Mouse (Mus musculus) telencephalon, adult 2 months (tissue): Measurements from ENCODE around the gene Syt5.
"Not testable (repeated sequence)": the region's sequence is repeated elsewhere in the genome, so short reads cannot be mapped to it uniquely, and the experiment has no call there.

Experiments
- DNase-seq: peaks from one replicate; pipeline ENCODE4 v3.0.0-alpha.2; 2011; ENCODE audit warnings: low read depth, low spot score

The Syt5 gene

DNA sequence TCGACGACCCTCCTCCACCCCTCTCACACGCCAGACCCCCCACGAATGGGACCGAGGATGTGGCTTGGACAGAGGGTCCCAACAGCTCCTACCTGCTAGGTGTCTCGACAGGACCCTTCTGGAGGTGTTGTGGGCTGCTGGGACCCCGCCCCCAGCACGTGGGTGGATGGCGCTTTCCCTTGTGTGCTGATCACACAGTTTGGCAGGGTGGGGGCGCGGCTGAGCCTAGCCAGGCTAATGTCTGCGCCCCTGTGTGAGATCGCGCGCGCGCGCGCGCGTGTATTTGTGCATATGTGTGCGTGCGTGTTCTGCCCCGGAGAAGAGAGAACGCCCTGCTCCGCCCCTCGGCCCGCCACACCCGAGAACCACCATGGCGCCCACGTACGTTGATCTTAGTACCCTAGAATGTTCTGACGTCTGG, at the start of gene Syt5:
TSS of gene Syt5 (minus strand) at position 321 of the 421 bp plus-strand sequence.
- peak; percentile 66 for DNase-seq

DNA sequence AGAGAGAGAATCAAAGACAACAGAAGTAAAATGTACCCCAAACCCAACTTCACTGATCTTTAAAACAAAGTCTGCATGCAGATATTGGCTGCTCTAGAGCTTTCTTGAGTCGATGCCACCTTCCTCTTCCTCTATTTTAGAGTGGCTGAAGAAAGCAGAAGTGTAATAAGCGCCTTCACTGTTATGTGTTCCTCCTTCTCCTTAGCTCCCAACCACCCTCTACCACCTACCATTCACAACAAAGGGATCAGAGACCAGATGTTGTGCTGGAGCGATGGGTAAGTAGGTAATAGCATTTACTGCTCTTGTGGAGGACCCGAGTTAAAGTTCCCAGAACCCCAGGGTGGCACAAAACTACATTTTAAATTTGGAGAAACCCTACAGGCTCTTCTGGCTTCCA, 49.7 kb upstream of the Syt5 start:
- DNase-seq: not testable (repeated sequence)

DNA sequence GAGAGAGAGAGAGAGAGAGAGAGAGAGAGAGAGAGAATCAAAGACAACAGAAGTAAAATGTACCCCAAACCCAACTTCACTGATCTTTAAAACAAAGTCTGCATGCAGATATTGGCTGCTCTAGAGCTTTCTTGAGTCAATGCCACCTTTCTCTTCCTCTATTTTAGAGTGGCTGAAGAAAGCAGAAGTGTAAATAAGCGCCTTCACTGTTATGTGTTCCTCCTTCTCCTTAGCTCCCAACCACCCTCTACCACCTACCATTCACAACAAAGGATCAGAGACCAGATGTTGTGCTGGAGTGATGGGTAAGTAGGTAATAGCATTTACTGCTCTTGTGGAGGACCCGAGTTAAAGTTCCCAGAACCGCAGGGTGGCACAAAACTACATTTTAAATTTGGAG, 34.1 kb upstream of the Syt5 start:
- DNase-seq: not testable (repeated sequence)

DNA sequence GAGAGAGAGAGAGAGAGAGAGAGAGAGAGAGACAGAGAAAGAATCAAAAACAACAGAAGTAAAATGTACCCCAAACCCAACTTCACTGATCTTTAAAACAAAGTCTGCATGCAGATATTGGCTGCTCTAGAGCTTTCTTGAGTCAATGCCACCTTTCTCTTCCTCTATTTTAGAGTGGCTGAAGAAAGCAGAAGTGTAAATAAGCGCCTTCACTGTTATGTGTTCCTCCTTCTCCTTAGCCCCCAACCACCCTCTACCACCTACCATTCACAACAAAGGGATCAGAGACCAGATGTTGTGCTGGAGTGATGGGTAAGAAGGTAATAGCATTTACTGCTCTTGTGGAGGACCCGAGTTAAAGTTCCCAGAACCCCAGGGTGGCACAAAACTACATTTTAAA, 25.0 kb upstream of the Syt5 start:
- not testable (repeated sequence) for DNase-seq

DNA sequence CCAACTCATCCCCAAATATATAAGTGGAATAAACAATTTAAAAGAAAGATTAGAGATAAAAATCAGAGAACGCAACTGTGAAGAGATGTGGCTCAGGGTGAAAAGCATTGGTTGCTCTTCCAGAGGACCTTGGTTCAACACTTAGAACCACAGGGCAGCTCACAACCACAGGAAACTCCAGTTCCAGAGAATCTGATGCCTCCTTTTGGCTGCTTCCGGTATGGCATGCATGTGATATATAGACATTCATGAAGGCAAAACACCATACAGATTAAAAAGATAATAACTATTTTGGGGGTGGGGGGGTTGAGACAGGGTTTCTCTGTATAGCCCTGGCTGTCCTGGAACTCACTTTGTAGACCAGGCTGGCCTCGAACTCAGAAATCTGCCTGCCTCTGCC, 15.3 kb upstream of the Syt5 start:
- no peak for DNase-seq

DNA sequence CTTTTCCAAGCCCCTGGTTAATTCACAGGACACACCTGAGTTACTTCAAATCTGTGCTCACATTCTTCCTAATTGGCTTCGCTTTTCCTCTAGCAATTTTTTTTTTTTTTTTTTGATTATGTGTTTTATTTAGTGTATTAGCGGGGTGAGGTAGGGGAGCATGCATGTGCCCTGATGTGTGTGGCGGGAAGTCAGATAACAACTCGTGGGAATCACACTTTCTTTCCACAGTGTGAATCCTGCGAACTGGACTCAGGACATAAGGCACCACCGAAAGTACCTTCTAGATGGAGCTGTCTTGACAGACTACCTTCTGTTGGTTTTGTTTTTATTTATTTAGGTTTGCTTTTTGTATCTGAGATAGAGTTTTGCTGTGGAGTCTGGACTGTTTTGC, 9.8 kb upstream of the Syt5 start:
- no peak for DNase-seq

DNA sequence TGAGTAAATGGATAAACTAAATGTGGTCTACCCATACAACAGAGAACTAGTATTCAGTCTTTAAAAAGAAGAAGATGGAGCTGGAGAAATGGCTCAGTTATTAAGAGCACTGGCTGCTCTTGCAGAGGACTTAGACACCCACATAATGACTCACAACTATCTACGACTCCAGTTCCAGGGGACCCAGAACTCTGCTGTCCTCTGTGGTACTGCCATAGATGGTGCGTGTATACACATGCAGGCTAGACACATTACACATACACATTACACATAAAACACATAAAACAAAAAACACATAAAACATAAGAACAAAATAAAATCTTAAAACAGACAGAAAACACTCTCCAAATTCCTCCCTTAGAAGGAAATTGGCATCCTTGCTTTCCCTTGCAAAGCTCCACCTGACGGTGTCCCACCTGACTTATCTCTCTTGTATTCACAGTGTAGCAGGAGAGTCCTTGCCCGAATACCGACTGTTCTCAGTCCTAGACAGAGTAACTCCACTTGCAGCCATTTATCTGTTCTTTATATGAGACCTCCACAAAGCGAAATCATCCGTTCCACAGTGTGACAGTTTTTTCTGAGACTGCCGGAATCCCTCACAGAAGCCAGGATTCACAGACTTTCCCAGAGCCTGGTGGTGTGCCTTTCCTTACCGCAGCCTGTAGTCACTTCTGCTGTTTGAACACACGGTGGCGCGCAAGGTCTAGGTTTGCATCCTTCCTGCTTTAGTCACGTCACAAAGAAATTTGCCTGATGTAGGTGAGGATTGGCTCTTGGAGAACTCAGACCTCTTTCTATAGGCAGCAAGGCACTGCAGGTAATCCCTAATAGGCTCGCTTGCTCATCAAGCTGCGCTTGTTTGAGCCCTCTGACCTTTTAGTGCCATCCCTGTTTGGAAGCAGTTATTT, 9.2 kb upstream of the Syt5 start:
- DNase-seq: peak; percentile 93

DNA sequence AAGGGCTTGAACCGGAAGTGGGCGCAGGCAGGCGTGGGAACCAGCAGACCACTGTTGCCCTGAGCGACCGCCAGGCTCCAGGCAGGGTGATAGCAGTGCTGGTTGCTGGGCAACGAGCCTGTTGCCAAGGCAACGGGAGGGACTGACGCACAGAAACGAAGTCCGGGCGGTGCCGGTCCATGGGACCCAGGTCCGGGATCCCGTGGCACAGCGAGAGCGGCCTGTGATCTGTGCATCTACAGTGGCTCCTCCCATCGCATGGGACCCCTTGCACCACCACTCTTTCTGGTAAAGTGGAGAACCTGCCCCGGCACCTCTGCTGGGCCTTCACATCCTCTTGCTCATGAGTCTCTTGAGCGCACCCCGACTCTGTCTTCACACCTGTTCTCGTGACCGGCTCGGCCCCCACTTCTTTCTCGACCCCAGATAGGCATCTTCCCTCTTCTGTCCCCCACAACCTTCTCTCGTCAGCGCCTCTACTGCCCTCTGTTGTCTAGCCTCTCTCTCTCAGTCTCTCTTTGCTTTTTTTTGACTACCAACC, 680 bp downstream of the Syt5 start:
- DNase-seq: peak; percentile 95

DNA sequence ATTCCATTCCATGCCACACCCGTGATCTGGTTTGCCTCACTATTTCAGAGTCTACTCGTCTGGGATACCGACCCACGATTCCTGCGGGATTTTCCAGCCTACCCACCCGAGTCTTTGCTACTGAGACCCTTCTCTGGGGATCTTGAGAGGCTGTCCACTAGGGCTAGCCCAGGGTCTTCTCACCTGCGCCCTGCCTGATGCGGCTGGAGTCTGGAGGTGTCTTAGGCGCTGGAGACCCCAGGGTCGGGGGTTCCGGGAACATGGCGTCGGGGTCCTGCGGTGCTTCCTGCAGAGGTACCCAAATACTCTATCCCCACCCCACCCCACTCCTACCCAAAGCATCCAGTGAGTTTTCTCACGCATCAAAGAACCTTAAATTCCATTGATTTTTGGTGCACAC, 1.3 kb downstream of the Syt5 start:
- DNase-seq: no peak

DNA sequence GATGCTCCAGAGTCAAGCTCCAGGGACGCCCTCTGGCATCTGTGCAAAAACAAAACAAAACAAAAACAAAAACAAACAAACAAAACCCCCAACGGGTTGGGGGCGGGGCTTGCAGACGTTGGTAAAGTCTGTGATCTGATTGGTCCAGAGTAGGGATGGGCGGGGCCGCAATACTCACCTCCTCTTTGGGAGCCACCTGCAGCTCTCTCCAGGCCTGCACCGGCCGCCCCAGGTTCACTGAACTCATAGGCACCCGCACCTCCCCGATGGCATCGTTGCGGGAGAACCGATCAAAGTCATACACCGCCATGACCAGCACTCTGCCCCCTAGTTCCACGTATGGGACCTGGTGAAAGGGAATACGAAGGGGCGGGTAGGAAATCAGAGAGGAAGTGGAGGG, 5.3 kb downstream of the Syt5 start:
- no peak for DNase-seq

DNA sequence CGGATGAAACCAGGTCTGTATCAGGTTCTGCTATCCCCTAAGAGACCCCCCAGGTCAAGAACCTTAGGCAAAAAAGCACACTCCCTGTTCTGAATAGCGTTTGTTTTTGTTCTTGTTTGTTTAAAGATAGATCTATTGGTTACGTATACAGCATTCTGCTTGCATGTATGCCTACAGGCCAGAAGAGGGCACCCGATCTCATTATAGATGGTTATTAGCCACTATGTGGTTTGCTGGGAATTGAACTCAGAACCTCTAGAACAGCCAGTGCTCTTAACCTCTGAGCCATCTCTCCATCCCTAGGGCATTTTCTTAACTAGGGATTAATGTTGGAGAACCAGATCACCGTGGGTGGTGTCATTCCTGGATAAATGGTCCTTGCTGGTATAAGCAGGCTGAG, 6.0 kb downstream of the Syt5 start:
- DNase-seq: no peak

DNA sequence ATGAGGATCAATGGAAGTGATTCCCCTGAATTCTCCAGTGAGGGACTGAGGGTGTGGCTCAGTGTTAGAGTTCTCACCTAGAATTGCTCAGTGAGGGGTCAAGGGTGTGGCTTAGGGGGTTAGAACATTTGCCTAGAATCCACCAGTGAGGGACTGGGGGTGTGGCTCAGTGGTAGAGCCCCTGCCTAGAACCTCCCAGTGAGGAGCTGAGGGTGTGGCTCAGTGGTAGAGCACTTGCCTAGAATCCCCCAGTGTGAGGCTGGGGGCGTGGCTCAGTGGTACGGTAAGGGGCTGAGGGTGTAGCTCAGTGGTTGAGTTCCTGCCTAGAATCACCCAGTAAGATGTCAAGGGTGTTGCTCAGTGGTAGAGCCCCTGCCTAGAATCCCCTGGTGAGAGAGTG, 8.3 kb downstream of the Syt5 start:
- DNase-seq: no peak

DNA sequence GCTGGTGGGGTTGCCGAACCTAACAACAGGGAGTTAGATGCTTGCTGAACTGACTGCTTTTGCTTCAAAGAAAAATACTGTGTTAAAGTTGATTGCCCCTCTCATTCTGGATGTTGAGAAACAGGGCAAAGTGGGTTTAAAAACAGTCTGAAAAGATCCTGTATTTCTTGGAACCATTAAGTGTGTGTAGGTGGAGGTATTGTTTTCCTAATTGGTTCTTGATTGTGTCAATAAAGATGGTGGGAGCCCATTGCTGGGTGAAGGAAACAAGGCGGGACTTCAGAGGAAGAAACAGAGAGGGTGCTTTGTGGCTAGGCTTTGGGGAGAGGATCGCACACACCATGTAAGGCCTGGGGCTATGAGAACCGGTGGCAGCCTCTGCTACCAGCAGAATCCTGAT, 10.2 kb downstream of the Syt5 start:
- no peak for DNase-seq

DNA sequence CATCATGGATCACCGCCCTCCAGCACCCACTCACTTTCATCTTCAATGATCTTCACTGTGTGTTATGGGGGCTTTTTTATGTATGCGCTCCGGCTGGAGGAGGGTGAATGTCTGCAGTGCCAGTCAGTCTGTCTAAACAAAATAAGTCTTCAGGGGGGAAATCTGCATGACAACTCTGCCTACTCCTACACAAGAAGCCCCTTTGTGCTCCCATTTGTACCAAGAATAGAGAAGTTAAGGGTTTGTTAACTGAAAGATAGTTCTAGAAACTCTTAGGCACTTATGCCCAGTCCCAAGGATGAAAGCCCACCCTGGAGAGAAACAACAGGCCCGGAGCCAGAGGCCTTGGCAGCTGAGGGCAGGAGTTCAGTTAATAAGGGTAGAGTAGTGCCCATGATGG, 11.0 kb downstream of the Syt5 start:
- DNase-seq: no peak

DNA sequence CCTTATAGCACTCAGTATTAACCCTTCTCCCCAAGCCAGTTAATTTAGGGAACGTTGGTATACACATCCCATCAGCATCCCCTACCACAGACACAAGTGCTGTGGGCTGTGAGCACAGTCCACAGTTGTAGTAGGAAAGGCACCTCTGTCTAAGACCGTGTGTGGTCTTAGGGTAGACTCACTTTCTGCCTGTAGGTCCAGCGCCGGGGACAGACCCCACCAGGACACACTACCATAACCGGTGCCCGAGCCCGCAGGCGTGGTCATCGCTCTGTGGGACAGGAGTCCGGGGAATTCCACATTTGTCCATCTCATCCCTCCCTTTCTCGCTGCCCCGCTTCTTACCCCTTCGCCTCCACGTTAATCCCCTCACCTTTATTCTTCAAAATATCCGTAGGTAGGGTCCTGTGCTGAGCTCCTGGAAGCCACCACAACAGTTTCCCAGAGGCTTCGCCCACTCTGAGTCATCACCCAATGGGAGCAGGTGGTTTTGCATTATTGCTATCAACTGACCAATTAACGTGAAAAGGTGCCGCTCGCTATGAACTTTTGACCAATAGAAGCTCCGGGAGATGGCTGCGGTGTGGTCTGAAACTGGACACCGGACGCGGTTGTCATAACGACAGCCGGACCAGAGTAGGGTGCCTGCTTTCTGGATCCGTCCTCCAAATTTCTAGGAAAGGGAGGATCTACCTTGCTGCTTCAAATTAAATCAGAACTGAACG, 15.2 kb downstream of the Syt5 start, which contains the start of gene Dnaaf3:
TSS of gene Dnaaf3 (minus strand) at position 449 of the 725 bp plus-strand sequence.
- no peak for DNase-seq

DNA sequence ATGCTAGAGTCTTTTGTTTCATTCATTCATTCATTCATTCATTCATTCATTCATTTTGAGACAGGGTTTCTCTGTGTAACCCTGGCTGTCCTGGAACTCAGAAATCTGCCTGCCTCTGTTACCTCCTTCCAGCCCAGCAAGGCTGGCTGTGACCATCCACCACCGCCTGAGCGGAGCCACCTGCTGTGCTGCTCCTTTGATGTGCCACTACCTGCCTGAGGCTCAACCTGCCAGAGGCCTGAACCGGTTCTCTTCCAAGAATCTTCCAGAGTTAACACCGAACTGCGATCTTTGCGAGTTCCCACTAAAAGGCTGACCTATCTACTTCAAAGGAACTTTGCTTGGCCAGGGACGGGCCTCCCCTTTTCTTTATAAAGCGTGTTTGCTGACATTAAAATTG, 17.2 kb downstream of the Syt5 start:
- not testable (repeated sequence) for DNase-seq

DNA sequence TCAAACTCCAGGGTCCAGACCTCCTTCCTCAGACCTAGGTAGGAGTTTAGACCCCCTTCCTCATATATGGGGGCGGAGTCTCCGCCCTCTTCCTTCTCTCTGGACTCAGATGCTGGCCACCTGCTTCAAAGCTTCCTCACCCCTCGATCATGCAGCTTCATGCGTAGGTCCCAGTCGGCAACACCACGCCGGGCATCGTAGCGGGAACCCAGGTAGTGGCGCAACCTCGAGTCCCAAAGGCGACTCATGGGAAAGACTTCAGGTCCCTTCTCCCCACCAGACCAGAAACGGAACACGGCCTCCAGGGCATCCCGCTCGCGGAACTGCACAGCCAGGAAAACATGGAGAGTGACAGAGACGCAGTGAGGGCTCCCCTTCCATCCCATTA, 20.0 kb downstream of the Syt5 start:
- no peak for DNase-seq

DNA sequence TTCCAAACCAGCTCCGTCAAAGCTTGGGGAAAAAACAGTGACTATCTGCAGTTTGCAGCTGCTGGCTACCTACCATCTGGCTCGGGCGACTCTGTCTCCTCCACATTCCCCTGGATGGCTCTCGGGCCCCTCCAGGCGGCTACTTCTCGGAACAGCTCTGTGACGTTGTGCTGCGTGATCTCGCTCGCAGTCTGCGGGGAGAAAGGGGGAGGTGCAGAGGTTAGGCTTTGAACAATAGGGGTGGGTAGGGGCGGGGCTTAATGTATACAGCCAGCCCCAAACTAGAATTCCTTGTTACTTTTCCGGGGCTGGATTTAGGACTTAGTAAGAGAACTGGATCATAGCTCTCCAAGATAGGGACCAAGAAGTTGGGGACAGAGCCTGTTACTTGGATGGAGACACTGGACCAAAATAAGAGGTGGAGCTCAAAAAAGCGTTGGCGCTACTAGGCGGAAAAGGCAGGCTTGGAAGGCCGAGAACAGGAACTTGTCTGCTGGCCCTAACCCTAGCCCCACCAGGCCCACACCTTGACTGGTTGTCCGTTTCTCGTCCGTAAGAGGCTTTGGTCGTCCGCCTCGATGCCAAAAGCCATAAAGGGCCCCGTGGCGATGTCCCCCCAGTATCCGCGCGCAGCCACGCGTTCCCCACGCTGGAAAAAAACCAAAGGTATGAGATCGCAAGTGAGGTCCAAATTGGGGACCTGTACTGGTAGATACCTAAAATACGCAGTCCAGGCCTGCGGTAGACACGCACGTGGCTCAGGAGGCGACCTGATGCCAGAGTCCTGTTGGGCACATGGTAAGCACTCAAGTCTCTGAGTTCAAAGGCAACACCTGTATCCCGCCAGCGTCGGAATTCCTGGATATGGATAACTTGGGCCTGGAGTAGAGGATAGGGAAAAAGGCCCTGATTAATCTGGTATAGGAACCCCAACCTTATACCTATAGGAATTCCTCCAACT, 20.7 kb downstream of the Syt5 start:
- DNase-seq: peak; percentile 72

DNA sequence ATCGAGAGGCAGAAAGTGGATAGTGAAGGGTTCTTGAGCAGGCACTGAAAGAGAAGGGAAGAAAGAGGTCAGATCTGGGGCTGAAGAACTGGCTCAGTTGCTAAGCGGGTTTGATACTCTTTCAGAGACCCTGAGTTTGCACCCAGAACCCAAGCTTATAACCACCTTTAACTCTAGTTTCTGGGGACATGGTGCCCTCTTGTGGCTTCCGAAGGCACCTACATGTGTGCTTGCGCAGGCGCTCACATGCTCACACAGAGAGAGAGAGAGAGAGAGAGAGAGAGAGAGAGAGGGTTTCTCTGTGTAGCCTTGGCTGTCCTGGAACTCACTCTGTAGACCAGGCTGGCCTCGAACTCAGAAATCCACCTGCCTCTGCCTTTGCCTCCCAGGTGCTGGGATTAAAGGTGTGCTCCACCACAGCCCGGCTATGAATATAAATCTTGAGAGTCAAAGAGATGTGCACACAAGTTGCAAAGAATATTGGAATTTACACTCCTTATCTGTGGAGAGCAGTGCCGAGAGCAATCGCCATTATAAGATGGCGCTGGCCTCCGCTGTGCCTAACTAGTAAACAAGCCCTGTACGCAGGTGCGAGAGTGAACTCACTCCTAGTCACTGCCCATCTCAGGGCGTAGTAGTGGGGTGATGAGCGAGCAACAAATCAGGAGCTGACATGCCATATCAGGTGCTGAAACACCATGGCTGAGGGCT, 23.0 kb downstream of the Syt5 start, which contains the start of gene Tnni3:
TSS of gene Tnni3 (minus strand) at position 18 of the 711 bp plus-strand sequence.
- DNase-seq: peak; percentile 41
